Mouse (Mus musculus) urinary bladder, adult 18-20 months (tissue): Measurements from ENCODE around the gene Dusp1.

Source experiments
- DNase-seq, 2 experiments: peaks; one replicate each; pipeline ENCODE4 v3.0.0; 2022; ENCODE audit warnings: low spot score in 2 of 2, mixed read lengths in 2 of 2

Gene Dusp1

DNA sequence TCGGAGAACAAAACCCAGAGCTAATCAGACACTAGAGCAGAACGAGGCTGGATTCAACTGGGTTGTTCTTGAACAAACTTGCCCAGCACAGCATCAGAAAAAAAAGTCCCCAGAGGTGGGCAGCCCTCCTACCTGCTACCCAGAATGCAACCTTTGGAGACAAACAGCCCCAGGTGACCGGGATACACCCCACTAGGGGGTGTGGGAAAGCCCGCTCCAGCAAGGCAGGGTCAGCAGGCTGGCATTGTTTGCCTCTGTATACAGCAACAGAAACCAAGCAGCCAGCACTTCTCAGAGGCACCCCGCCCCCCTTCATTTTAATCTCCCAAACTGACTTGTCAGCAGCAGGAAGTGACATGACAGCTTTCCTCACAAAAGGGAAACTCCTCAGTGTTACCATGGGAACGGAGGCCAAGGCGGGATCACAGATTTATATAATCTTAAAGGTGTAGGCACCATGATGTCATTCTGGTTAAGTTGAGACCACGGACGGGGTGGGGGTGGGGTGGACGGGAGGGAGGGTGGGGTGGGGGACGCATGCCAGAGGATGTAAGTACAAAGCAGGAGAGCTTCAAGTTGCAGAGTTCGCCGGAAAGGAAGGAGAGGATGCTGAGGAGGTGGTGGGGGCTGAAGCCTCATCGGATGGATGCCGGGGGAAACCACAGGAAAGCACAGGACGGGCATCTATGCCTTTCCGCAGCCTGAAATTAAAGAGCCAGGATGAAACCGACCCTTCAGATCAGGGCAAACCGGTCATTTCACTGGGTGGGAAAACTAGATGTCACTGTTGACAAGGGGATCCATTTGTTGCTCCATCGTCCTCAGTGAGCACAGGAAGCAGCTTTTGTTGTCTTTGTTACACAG, 58.9 kb downstream of the Dusp1 start:
- DNase-seq: peak; percentile 58 to 61

- no peak for DNase-seq
Observed at GRCm38 (mm10) chr17:26501826-26502225, 60.1 kb downstream of the Dusp1 start.

DNA sequence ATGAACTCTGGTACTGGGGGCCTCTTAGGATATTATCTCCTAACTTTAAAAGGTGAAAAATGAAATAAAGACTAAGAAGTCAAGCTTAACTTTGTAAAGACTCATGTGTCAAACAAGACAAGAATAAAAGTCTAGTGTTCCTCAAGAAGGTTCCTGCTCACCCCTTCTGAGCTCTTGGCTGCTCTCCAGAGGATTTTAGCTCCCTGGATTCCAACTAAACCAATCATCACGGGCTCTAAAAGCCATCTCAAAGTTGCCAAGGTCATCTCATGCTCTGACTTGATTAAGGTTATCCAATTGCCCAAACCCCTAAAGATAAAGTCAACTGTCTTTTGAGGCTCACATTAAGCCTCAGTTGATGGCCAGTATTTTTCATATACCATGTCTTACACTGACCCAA, 63.3 kb downstream of the Dusp1 start:
- no peak for DNase-seq

DNA sequence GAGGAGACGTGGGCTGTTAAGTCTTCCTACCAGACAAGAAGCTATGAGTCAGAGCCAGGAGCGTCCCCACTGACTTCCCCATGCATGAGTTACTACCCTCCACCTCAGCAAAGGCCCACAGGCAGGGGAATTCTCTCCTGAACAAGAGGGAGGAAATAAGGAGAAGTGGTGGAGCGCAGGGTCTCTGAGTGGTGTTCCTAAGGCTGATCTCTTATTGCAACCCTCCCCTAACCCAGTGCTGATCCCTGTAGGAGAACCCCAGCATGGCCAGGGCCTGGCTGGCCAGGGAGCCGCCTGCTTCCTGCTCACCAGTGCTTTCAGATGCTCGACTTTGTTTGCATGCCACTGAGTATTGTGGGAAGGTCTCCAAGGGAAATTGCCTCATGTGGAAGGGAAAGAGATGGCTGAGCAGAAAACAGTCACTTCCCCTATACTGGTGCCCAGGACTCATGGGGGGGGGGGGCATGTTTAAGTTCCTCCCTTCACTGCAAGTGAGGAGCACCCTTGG, 64.5 kb downstream of the Dusp1 start:
- DNase-seq: no peak

DNA sequence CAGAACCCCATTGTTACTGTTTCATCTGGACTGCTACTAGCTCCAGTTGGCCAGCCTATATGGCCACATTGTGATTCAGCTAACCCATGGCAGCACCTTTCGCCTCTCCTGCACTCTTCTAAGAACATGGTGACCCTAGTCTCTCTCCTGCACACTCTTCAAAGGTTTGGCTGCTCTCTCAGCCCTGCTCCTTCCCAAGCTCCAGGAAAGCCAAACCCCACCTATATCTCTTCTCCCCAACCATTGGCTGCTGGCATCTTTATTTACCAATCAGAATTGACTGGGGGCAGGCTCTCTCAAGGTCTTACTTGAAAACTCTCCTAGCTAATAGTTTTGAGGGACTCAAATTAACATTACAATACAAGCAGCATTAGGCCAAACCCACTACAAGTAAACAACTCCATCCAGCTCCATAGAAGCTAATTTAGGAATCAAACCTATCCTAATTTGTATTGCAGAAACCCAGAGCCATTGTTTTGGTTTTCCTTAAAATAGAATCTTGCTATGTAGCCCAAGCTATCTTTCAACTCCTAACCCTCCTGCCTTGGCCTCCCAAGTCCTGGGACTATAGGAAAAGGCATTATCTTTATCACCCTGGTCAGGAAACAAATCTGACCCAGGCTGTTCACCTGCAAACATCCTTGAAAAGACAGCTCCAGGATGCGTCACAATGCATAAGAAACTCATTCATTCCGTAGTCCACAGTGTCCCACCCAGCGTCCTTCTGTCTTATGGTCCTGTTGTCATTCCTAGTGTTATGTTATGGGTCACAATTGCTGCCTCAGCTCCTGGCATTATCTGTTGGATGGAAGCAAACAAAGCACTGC, 67.1 kb downstream of the Dusp1 start:
- DNase-seq: no peak

DNA sequence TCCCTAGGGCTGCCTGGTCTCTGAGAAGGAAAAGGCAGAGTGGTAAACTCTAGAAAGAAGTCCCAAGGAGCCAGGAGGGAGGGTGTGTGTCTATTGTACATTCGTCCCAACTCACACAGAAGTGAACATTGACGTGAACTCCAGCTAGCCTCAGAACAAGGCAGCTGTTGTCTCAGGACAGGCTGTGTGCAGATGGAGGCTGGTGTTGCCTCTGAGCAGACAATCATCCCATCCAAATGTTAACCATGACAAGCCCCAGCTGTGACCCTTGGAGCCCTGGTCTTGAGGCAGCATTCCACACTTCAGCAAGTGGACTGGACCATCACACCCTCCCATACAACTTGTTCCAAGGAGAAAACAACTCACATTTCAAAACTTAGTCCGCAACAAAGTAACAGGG, 69.7 kb downstream of the Dusp1 start:
- DNase-seq: no peak

- DNase-seq: no peak
Observed at GRCm38 (mm10) chr17:26490910-26491309, 71.0 kb downstream of the Dusp1 start.

DNA sequence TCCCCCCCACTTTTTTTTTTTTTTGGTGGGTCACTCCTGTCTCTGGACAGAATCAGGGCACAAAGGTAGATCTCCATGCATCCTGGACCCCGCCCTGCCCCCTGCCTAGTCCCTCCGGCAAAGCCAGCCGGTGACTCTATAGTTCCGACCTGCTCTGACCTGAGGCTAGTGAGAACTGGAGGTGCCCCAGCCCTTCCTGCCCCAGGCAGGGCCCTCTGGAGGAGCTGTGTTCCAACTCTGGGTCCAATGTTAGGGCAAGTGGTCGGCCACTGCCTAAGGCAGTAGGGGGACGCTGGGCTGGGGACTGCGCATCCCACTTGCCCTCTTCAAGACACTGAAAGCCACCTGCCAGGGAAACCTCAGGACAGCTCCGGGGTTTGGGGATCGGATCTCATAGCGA, 71.9 kb downstream of the Dusp1 start:
- DNase-seq: no peak

- no peak for DNase-seq
Observed at GRCm38 (mm10) chr17:26488711-26489403, 73.1 kb downstream of the Dusp1 start.

DNA sequence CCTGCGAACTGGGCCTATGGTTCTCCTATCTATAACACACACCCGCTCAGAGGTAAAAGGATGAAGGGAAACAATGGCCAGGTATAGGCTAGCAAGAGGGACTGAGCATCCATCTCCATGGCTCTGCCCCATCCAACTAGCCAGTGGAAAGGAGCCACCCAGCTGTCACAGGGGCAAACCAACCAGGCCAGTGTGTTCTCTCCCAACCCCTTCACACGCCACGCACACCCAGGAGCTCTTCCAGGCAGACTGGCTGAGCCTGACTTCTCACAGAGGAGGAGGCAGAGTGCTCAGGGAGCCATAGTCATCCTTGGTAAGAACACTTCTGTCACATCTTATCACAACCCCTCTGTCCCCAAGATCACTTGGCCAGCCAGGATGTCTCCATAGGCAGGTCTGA, 74.0 kb downstream of the Dusp1 start:
- no peak for DNase-seq

GRCm38 (mm10) chr17:26487266-26487665, 74.7 kb downstream of the Dusp1 start:
- DNase-seq: no peak

DNA sequence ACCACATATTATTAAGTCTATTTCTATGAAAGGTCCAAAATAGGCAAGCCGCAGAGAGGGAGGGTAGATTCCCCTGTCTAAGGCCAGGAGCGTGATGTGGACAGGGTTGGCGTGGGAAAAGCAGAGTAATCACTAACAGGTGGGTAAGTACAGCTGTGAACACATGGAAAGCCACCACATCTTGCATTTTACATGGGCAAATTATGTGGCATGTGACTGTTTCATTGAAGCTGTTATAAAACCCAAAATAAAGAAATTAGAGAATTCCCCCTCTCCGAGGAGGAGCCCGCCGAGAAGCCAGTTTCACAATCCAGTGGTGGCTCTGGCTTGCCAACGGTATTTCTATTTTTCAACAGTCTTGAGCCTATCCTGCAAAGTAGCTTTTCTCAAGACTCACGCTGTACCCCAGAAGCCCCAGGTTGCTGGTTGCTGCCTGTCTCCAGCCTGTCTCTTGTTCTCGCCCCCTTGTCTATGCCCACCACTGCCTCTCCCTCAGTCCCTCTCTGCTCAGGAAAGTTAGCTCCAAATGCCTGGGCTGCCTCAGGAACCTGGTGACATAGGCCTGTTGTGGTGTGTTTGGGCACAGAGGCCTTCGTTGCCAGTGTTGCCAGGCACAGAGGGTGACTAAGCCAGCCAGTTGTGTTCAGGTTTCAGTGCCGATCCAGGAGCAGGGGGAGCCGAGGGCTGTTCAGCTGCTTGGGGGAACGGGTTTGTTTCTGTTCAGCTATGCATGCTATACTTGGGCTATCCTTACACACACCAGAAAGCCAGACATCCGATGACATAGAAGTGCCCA, 77.1 kb downstream of the Dusp1 start:
- no peak for DNase-seq

- DNase-seq: no peak
Observed at GRCm38 (mm10) chr17:26480956-26481355, 81.0 kb downstream of the Dusp1 start.

- DNase-seq: no peak
Observed at GRCm38 (mm10) chr17:26479619-26480018, 82.3 kb downstream of the Dusp1 start.

- no peak for DNase-seq
Observed at GRCm38 (mm10) chr17:26478672-26479071, 83.3 kb downstream of the Dusp1 start.

GRCm38 (mm10) chr17:26476871-26477270, 85.1 kb downstream of the Dusp1 start:
- no peak for DNase-seq

DNA sequence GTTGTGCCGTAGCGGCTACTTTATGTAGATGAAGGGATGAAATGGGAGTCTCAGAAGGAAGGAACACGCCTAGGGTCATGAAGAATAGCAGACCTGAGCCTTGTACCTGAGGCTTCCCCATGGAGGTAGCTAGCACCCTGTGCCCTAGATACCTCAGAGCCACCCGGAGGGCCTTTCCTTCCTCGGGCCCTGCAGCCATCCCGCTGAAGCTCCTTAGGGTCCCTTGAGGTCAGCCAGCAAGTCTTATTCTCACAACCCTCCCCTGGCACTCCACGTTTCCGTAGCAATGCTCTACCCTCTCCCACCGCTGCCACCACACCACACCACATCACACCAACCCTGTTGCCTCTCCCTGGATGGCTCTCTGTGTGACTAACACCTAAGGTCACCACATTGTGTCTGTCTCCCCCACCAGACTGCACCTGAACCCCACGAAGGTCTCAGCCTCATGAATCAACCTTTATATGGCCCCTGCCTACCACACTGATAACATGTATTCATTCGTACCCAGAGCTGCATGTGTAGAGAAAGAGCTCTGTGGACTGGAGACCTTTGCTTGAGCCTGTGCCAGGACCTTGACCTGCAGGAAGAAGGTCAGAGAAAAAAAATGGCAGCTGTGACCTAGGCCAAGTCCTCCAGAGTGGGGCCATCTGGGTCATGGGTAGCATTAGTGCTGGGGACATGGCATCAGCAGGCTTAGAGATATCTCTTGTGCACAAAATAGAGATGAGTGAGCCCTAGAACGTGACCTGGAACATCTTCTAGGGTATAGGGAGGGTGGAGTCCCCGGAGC, 93.6 kb downstream of the Dusp1 start:
- no peak for DNase-seq

GRCm38 (mm10) chr17:26467619-26468018, 94.3 kb downstream of the Dusp1 start:
- DNase-seq: no peak

DNA sequence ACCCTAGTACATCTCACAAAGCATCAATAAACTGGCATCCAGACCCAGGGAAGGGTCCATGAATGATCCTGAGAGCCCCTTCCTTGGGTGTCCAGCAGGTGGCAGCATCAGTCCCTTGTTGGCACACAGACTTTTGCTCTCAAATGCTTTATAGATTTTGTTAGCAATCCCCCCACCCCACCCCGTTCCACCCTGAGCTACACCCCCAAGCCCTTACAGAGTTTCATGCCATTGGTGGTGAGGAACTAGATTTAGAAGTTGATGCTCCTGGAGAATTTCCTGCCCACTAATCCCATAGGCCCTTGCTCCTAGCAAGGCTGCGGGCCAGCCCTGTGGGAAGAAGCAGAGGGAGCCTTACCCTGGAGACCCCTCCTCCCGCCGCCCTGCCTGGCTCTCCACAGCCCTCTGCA, 95.2 kb downstream of the Dusp1 start:
- DNase-seq: peak; percentile 50 to 64

GRCm38 (mm10) chr17:26464972-26465371, 97.0 kb downstream of the Dusp1 start:
- no peak for DNase-seq
